Mouse (Mus musculus) Muller cell, postnatal 12 days (primary cell): Measurements from ENCODE around the gene Fam151b.

Source experiments
- DNase-seq: peaks from one replicate; pipeline ENCODE4 v3.0.0-alpha.2; 2015; ENCODE audit errors: inconsistent ontology term

Gene Fam151b

GRCm38 (mm10) chr13:92483852-92484463, at the start of gene Fam151b:
Fam151b (minus strand) TSS chr13:92484015.
- DNase-seq: peak; percentile 89

DNA sequence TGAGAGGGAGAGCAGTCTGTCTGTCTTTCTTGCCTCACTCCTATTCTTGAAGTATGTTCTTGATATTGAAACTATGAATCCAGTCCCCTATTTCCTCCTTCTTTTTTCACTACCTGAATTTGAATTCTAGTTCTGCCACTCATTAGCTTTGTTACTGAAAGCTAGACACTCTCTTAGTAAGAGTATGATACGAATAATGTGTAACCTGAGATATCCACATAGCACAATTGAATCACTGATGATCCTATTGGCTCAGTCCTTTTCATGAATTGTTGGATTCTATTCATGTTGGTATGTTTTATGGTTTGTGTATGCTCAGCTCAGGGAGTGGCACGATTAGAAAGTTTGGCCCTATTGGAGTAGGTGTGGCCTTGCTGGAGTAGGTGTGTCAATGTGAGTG, 48.4 kb upstream of the Fam151b start:
- DNase-seq: no peak

DNA sequence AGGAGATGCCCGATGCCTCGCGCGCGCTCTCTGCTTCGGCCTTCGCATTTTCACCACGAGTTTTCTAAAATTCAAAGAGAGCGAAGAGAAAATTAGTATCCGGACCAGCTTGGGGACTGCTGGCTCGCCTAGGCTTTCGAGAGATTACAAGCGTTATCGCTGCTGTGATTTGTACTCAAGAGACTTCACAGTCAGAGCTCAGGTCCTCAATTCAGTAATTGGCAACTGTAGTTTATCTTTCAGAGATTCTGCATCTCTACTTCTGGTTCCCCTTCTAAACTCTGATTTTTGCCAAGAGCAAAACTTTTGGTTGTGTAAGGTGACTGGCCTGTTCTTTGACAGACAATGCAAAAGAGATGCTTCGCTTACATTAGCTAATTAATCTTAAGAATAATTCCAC, 47.4 kb upstream of the Fam151b start:
- DNase-seq: no peak

DNA sequence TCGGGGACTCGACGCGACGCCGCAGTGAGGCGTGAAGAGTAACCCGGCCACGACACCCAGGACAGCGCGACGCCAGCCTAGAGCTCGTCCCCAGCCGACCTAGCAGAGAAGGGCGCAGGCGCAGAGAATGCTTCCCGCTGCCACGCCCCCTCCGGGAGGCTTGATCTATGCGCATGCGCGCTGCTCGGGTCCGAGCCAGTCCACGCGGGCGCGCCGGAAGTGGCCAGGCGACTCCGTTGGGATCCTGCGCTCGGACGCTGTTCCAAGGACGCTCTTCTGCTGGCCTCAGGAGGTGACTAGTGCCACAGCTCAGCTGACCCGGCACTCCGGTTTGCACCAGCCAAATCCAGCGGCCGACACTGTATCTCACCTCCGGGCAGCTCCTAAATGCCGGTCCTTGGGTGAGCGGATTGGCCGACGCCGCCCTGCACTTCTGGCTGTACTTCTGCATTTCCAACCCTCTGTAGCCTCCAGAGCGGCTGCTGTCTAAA, 47.0 kb upstream of the Fam151b start, which contains the start of gene Zfyve16:
Zfyve16 (minus strand) TSS at position 148 of the 491 bp plus-strand sequence.
- peak; percentile 97 for DNase-seq

- DNase-seq: no peak
These were observed 46.3 kb upstream of the Fam151b start for GRCm38 (mm10) chr13:92529828-92530720.

- DNase-seq: no peak
These were observed 39.5 kb upstream of the Fam151b start for GRCm38 (mm10) chr13:92523178-92523813.

DNA sequence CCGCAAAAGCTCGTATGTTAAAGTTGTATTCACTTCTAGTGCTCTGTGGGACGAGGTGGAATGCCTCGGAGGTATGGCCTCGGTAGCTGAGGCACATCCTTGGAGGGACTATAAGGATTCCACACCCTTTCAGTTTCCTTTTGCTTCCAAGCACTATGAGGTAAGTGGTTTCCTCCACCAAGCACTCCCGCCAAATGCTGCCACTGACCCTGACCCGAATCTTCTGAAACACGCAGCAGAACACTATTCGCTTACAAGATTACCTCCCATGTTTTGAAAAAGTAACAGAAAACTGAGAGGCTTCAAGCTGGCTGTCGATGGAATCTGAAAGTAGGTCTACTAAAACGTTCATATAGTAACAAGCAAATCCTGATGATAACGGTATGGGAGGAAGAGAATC, 21.1 kb upstream of the Fam151b start:
- no peak for DNase-seq

DNA sequence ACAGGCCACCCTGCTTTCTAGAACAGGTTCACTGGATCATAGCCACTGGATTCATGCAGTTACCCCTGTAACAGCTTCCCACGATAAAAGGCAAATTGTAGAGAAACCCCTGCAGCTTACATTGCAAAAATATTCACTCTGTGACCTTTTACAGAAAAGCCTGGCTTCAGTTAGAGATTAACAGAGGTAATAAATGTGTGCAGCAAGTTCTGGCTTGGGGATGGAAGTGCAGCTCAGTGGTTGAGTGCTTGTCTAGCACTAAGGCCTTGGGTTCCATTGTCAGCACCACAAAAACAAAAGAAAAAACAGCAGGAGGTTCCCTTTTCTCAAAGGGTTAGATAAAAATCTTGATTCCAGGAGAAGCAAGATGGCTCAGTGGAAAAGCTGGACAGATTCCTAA, 8.1 kb upstream of the Fam151b start:
- DNase-seq: no peak

DNA sequence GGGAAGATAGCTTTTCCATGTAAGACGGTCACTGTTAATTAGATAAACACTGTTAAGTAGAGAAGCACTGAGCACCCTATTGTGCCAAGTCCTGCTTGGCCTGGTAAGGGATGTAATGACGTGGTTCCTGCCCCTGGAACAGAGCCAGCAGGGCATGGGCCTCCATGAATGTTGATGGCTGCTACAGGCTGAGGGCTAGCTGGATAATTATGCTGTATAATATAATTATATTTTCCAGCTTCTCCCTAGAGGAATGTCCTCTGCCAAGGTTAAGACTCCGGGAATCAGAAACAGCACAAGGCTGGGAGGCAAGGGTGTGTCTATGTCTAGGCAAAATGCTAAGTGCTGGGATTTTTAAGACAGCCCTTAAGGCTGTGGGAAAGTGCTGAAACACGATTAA, 7.0 kb upstream of the Fam151b start:
- DNase-seq: peak; percentile 5

GRCm38 (mm10) chr13:92483348-92483747, 467 bp downstream of the Fam151b start:
- DNase-seq: no peak

- no peak for DNase-seq
These were observed 13.7 kb downstream of the Fam151b start for GRCm38 (mm10) chr13:92470151-92470550.

- peak; percentile 3 for DNase-seq
These were observed 14.4 kb downstream of the Fam151b start for GRCm38 (mm10) chr13:92469381-92469780.

- DNase-seq: no peak
These were observed 15.9 kb downstream of the Fam151b start for GRCm38 (mm10) chr13:92467891-92468290.

GRCm38 (mm10) chr13:92464698-92465097, 19.1 kb downstream of the Fam151b start:
- DNase-seq: no peak

- no peak for DNase-seq
These were observed 36.9 kb downstream of the Fam151b start for GRCm38 (mm10) chr13:92446872-92447271.

DNA sequence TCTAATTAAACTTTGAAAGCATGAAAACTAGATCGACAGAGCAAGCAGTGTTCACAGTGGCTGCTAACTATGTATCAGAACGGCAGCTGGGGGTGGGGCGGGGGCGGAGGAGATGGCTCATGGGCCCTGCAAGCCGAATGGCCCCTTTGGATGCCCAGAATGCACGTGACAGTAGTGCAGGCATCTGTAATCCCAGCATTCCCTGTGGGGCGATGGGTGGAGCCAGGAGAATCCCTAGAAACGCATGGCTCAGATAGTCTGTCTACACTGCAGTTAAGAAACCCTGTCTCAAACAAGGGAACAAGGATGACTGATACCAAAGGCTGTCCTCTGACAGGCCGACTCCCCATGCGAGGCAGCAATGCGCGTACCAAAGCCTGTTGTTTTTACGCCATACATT, 43.5 kb downstream of the Fam151b start:
- DNase-seq: no peak

DNA sequence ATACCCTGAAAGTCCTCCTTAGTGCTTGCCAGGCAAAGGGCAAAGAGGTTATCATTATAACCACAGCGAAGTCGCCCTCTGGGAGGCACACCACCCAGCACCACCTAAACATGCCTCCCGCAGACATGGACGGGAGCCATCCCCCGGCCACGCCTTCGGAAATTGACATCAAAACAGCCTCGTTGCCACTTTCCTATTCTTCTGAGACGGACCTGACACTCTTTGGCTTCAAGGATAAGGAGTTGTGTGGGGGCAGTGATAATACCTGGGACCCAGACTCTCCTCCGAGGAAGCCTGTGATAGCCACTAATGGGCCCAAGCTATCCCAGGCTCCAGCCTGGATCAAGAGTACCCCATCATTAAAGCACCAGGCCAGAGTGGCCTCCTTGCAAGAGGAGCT, 45.2 kb downstream of the Fam151b start:
- DNase-seq: no peak

DNA sequence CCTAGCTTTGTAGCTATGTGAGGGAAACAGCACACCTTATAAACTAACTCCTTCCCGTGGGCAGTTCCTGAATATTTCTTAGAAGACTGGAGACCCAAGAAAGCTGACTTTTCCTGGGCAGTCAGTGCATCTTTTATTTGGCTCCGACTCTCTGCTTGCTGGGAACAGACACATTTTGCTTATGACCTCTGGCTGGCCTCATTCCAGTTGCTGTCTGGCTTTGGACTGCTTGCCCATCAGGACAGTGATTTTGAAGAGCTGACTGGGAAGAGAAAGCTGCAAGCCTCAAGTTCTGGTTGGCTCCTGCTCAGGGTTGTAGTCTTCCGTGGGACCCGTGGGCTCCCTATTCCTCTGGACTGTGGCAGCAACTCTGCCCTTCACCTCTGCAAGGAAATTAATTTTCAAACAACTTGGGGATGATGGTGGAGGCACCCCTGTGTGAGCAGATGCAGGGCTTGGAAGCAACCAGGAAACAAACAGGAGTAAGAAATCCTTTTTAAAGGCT, 56.4 kb downstream of the Fam151b start:
- no peak for DNase-seq

GRCm38 (mm10) chr13:92426294-92427051, 57.3 kb downstream of the Fam151b start:
- peak; percentile 10 for DNase-seq

DNA sequence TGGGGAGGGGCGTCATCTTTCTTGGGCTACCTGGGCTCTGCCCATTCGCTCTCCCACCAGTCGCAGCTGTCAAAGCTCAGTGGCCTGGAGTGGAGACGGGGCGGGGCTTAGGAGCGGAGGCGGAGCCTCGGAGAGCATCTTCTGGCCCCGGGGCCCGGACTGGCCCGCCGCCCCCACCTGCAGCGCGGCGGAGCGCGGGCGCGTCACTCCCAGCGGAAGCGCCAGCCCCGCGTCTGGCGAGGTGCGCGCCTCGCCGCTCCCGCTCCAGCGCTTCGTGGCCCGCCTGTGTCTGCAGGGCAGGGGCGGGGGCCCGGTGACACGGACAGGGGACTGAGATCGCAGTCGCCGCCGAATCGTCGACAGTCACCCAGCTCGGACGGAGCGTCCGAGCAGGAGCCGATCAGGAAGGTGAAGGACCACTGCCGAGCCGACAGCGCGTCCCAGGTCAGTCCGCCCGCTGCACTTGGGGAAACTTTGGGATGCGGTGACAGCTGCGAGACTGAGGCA, 58.0 kb downstream of the Fam151b start, which contains the start of gene Ankrd34b:
Ankrd34b (plus strand) TSS at position 139 of the 507 bp plus-strand sequence.
- peak; percentile 52 for DNase-seq

GRCm38 (mm10) chr13:92423711-92424110, 60.1 kb downstream of the Fam151b start:
- peak; percentile 3 for DNase-seq
